Mouse (Mus musculus) WW6 (cell line): Measurements from ENCODE around the gene Otulin.

Experiments used
- DNase-seq: peaks from one replicate; pipeline ENCODE4 v3.0.0-alpha.2; 2013; ENCODE audit warnings: low read depth, low spot score

The Otulin gene

DNA sequence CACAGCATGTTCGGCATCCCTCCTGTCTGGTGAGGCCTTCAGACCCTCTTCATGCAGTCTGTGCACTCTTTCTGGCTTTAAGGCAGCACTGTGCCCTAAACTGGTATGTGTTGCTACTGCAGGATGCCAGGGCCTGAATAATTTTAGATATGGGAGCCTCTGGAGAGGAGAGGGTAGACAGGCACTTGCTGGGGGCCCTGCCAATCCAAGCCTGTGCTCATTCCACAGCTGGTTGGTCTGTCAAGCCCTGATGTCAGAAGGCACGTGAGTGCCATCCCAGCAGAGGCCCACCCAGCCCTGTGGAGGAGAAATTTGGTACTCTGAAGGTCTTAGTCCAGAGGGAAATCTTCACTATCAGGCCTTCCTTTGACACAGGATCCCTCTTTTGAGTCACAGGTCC is 49.7 kb downstream of the Otulin start:
- no peak for DNase-seq

- DNase-seq: no peak
These were observed 50.6 kb downstream of the Otulin start for GRCm38 (mm10) chr15:27579853-27580252.

DNA sequence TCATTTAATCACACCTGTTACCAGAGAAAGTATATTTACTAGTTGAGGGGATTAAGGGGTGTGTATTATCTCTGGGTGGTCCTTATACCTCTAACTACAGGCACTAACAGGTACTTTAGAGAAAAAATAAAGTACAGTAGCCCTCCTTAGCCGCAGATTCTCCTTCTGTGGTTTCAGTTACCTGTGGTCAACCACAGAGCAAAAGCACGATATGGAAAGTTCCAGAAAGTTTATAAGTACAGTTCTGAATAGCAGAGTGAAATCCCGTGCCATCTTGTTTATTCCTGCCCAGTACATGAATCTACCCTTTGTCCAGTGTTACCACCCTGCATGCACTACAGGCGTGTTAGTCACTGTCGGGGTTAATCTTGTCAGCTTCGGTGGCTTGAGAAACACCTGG is 51.6 kb downstream of the Otulin start:
- no peak for DNase-seq

GRCm38 (mm10) chr15:27577915-27578780 is 52.3 kb downstream of the Otulin start:
- DNase-seq: no peak

GRCm38 (mm10) chr15:27576886-27577285 is 53.6 kb downstream of the Otulin start:
- DNase-seq: no peak

GRCm38 (mm10) chr15:27575932-27576331 is 54.6 kb downstream of the Otulin start:
- no peak for DNase-seq

DNA sequence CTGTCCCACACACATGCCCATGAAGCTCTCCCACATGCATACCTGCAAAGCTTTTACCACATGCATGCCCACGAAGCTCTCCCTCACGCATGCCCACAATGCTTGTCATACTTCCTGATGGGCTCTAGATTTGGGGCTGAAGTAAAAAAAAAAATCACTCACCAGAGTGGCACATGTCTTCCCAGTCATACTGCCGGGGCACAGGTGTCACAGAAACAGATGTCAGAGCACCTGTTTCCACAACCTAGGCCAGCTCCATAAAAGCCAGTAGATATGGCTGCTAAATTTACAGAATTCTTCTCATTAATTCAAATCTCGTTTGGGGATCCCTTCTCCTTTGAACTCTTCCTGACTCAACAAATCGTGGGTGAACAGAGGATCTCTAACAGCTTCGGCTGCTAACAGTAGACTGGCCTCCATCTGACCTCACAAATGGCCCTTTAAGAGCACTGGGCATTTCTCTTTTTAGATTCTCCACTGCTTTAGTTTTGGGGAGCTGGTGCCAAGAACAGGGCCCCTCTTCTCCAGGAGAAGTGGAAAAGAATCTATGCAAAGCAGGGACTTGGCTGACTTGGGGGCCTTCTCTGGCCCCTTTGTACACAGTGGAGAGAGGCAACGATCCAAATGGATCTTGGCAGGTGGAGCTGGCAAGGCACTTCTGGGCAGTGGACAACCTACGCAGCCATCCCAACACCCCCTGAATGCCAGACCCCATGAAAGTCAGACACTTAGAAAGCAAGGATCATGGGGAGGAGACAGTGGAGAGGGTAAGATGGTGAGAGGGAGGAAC is 55.3 kb downstream of the Otulin start:
- DNase-seq: no peak

- DNase-seq: no peak
These were observed 59.3 kb downstream of the Otulin start for GRCm38 (mm10) chr15:27571179-27571578.

GRCm38 (mm10) chr15:27570385-27570784 is 60.1 kb downstream of the Otulin start:
- no peak for DNase-seq

DNA sequence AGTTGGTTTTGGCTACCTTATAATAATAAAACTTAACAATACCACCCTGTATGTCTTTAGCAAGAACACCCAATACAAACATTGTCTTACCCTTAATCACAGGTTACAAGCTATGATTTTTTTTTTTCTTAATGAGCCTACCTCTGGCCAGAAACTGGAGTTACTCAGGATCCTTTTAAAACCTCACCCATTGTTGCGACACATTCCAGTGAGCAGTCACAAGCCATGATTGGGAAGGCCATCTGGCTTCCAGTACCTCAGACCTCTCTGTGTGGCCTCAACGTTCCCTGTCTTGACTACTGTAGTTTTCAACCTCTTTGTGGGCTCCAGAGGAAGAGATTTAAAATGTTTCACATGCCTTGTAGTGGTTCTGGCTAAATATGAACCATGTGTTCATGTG is 60.6 kb downstream of the Otulin start:
- DNase-seq: no peak

- DNase-seq: no peak
These were observed 62.1 kb downstream of the Otulin start for GRCm38 (mm10) chr15:27568371-27568770.

DNA sequence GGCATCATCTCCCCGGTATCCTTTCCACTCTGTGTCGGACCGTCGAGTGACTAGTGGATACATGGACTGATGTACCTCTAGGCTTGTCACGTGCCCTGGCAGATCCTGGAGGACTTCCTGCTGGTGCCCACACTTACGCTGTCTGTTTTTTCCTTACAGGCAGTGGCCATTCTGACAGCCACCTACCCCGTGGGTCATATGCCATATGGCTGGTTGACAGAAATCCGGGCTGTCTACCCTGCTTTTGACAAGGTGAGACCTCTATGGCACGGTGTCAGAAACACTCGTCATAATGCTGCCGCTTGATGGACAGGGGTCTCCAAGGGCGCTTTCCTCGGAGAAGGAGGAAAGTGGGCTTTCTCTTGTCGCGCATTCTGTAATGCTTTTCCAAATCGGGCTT is 63.1 kb downstream of the Otulin start:
- DNase-seq: no peak

GRCm38 (mm10) chr15:27565626-27566185 is 64.8 kb downstream of the Otulin start:
- DNase-seq: no peak

DNA sequence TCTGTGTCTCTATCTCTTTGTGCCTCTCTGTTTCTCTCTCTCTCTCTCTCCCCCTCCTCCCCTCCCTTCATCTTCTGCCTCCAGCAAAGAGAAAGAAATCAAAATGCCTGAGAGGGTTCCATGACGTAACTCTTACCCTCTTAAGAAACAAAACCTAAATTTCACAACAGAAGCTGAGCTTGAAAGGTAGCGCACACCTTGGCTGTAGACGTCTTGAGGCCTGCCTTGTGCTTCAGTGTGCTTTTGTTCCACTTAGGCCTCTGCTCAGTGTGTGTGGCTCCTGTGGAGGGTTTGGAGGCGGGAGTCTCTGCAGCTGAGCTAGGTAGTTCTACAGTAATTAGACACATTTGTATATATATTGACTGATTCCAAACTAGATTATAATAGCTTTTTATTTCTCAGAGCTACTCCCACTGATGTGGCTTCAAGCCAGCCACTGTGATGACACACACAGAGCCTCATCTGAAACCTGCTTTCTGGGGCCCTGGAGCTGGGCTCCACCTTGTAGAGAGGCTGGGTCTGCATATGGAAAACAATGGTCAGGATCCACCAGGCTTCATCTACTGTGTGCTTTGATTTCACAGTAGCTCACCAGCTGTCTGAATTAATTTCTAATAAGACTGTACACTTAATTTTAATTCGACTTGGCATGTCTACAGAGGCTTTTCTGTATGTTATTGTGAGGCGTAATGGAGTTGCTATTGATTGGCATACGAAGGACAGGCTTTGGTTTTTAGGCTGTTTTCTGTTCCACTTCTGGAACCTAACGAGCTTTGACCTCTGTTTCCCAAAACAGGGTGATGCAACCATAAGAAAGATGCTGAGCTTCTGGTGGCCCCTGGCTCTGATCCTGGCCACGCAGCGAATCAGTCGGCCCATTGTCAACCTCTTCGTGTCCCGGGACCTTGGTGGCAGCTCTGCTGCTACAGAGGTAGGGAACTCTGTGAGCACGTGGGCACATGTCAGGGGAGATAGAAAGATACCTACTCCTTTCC is 66.1 kb downstream of the Otulin start:
- DNase-seq: no peak

GRCm38 (mm10) chr15:27560315-27560714 is 70.2 kb downstream of the Otulin start:
- no peak for DNase-seq

DNA sequence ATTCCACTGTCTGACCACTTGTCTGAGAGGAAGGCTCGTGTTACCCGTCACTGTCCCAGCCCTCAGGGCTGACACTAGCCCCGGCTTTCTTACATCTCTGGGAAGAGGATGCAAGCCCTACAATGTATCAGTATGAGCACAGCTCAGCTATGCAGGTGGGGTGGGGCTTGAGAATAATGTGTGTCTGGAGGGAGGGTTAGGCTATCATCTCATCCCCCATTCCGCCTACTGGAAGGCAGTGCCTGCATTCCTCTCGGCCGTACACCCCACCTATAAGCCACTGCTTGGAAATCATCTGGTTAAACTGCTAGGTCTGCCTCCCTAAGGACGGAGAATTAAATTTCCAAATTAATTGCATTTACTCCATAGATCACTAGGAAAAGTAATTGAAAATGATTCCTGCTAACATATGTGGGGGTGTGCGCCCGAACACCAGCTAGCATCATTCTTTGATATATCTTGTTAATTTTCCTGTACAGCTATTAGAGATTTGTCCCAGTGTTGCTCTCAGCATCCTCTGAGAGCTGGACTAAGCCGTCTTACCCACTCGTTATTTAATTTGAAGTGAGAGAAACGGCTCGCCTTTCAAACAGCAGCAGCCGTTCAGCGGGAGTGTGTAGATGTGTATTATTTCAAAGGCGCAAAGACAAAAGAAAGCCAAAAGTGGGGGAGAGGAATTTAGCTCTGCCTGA is 71.9 kb downstream of the Otulin start:
- no peak for DNase-seq

- DNase-seq: no peak
These were observed 76.9 kb downstream of the Otulin start for GRCm38 (mm10) chr15:27553554-27553953.

GRCm38 (mm10) chr15:27552129-27552700 is 78.3 kb downstream of the Otulin start:
- DNase-seq: no peak

DNA sequence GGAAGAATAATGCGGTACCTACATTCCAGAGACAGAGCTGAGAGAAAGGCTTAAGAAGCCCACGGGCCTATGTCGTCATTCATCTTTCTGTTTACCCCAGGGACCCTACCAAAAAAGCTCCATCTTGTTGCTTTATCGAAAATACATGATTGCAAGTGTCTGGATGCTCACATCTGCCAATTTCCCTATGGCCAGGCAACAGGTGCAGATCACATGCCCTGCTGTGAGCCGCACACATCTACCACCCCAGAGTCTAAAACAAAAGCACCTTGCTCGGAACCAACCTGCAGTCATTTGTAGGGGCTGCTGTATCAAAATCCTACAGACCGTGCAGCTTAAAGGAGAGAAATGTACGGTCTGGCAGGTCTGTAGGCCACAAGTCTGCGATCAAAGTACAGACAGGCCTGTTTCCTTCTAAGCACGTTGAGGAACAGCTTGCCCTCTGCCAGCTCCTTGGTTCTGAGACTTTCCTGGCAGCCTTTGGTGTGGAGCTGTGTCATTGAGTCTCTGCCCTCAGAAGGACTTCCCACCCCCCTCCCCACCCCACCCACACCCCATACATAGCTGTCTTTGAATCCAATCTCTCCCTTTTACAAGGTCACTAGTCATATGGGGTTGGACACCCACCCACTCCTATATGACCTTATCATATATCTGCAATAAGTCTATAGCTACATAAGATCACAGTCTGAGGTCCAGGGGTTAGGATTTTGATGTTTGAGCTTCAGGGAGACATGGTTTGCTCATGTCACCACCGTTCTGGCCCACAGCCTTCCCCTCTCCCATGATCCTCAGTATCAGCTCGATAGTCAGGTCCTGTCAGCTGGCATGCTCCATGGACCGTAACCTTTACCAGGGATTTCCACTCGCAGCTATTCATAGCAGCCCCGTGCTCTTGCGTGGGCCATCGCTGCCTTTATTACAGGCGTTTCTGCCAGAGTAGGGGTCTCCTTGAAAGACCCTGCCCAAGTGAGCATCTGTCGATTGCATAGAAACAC is 79.1 kb downstream of the Otulin start:
- DNase-seq: no peak
